Mouse (Mus musculus) erythroblast, embryonic 14.5 days (primary cell): ENCODE data around the gene Hoxd8.

Source experiments
- GATA1 ChIP-seq: IDR thresholded peaks from 2 replicates; pipeline ENCODE4 v1.6.1; 2012; ENCODE audit warnings: low read length, inconsistent platforms, mixed read lengths
- TAL1 ChIP-seq: IDR thresholded peaks from 3 replicates; pipeline ENCODE4 v1.6.1; 2012; ENCODE audit warnings: low read length, inconsistent platforms, mixed read lengths

DNA sequence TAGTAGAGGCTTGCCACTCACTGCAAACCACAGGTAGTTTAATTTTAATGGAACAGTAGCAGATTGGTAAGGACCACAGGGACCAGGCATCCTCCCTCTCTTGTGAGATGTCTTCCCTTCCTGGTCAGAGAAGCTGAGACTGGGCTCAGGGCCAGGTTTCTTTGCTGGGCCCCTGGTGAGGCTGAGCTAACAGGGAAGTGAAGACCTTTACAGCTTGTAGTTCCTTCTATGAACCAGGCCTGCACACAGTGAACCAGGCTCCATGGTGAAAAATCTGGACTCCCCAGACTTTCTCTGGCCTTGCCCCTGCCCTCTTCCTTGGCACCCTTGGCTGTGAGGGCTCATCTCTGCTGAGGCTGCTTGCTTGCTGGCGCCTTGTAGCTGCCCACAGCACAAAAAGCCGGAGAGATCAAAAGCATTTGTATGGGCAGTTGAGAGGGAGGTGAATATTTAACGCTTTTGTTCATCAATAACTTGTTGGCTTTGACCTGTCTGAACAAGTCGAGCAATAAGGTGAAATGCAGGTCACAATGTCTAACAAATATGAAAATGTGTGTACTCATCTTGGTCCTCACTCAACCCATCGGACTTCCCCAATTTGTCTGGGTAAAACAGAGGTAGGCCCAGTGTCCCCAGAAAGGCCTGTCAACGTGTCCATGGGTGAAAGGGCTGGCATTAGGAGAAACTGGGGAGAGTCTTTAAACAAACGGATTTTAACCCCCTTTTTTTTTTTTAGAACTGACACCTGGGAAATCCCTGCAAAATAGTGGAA, 20.0 kb downstream of the Hoxd8 start:
- TF ChIP-seq TAL1: no peak
- TF ChIP-seq GATA1: no peak
